Mouse (Mus musculus): ENCODE data around the gene Xlr5a.
"Not testable (repeated sequence)": the region's sequence is repeated elsewhere in the genome, so short reads cannot be mapped to it uniquely, and the experiment has no call there.

The Xlr5a gene

GRCm38 (mm10) chrX:73292876-73293275 is at the start of gene Xlr5a, which contains the start of gene Xlr5c:
Gene Xlr5a, minus strand, starts transcription at chrX:73292976.
Gene Xlr5c, minus strand, starts transcription at chrX:73292976.
- not testable (repeated sequence) for DNase-seq (ENCODE audit: low spot score)

- DNase-seq (ENCODE audit: low spot score): peak; percentile 28
Measured at GRCm38 (mm10) chrX:73342483-73342895, 49.7 kb upstream of the Xlr5a start, which contains the start of gene Zfp275. Gene Zfp275, plus strand, starts transcription at chrX:73342621.

- no peak for DNase-seq (ENCODE audit: low spot score)
Measured at GRCm38 (mm10) chrX:73342068-73342467, 49.3 kb upstream of the Xlr5a start.

GRCm38 (mm10) chrX:73341473-73341872 is 48.7 kb upstream of the Xlr5a start:
- DNase-seq (ENCODE audit: low spot score): no peak

GRCm38 (mm10) chrX:73336740-73337139 is 44.0 kb upstream of the Xlr5a start, which contains the start of gene Gm45015:
Gene Gm45015, minus strand, starts transcription at chrX:73336840.
- no peak for DNase-seq (ENCODE audit: low spot score)

- DNase-seq (ENCODE audit: low spot score): no peak
Measured at GRCm38 (mm10) chrX:73333548-73333947, 40.8 kb upstream of the Xlr5a start.

- DNase-seq (ENCODE audit: low spot score): no peak
Measured at GRCm38 (mm10) chrX:73327215-73327614, 34.4 kb upstream of the Xlr5a start.

- DNase-seq (ENCODE audit: low spot score): no peak
Measured at GRCm38 (mm10) chrX:73321029-73321428, 28.3 kb upstream of the Xlr5a start.

GRCm38 (mm10) chrX:73312522-73312921 is 19.7 kb upstream of the Xlr5a start:
- peak; percentile 11 for DNase-seq (ENCODE audit: low spot score)

GRCm38 (mm10) chrX:73295745-73296144 is 3.0 kb upstream of the Xlr5a start:
- DNase-seq (ENCODE audit: low spot score): not testable (repeated sequence)

GRCm38 (mm10) chrX:73265270-73265669 is 27.5 kb downstream of the Xlr5a start, which contains the start of gene Xlr3c:
Gene Xlr3c, minus strand, starts transcription at chrX:73265390.
- not testable (repeated sequence) for DNase-seq (ENCODE audit: low spot score)

- DNase-seq (ENCODE audit: low spot score): not testable (repeated sequence)
Measured at GRCm38 (mm10) chrX:73262428-73262827, 30.3 kb downstream of the Xlr5a start.

GRCm38 (mm10) chrX:73242821-73243325 is 49.9 kb downstream of the Xlr5a start, which contains the start of gene Xlr4c:
Gene Xlr4c, minus strand, starts transcription at chrX:73243130.
- not testable (repeated sequence) for DNase-seq (ENCODE audit: low spot score)

- DNase-seq (ENCODE audit: low spot score): peak; percentile 4
Measured at GRCm38 (mm10) chrX:73229288-73229687, 63.5 kb downstream of the Xlr5a start.

- peak; percentile 10 for DNase-seq (ENCODE audit: low spot score)
Measured at GRCm38 (mm10) chrX:73228606-73229214, 64.1 kb downstream of the Xlr5a start.

GRCm38 (mm10) chrX:73227914-73228605 is 64.7 kb downstream of the Xlr5a start, which contains the start of gene F8a:
Gene F8a, plus strand, starts transcription at chrX:73228291.
- DNase-seq (ENCODE audit: low spot score): peak; percentile 59

GRCm38 (mm10) chrX:73225365-73225764 is 67.4 kb downstream of the Xlr5a start:
- no peak for DNase-seq (ENCODE audit: low spot score)

- DNase-seq (ENCODE audit: low spot score): not testable (repeated sequence)
Measured at GRCm38 (mm10) chrX:73213819-73214564, 78.8 kb downstream of the Xlr5a start, which contains the start of gene Xlr4b. Gene Xlr4b, plus strand, starts transcription at chrX:73214333.

GRCm38 (mm10) chrX:73191934-73192333 is 100.8 kb downstream of the Xlr5a start, which contains the start of gene Xlr3b:
Gene Xlr3b, plus strand, starts transcription at chrX:73192207.
- DNase-seq (ENCODE audit: low spot score): not testable (repeated sequence)

- not testable (repeated sequence) for DNase-seq (ENCODE audit: low spot score)
Measured at GRCm38 (mm10) chrX:73176889-73177288, 115.9 kb downstream of the Xlr5a start, which contains the start of gene Spin2d. Gene Spin2d, minus strand, starts transcription at chrX:73176989.

- not testable (repeated sequence) for DNase-seq (ENCODE audit: low spot score)
Measured at GRCm38 (mm10) chrX:73149350-73149749, 143.4 kb downstream of the Xlr5a start, which contains the start of gene DXBay18. Gene DXBay18, minus strand, starts transcription at chrX:73149450.

- not testable (repeated sequence) for DNase-seq (ENCODE audit: low spot score)
Measured at GRCm38 (mm10) chrX:73148496-73148895, 144.3 kb downstream of the Xlr5a start, which contains the start of gene Xlr5b. Gene Xlr5b, plus strand, starts transcription at chrX:73148796.

Measured in c-Kit-positive CD71-positive TER-119-positive erythroid progenitor cells, embryonic 14.5 days (primary cell).